Mouse (Mus musculus): Measurements from ENCODE around the gene Ccna2.

DNA sequence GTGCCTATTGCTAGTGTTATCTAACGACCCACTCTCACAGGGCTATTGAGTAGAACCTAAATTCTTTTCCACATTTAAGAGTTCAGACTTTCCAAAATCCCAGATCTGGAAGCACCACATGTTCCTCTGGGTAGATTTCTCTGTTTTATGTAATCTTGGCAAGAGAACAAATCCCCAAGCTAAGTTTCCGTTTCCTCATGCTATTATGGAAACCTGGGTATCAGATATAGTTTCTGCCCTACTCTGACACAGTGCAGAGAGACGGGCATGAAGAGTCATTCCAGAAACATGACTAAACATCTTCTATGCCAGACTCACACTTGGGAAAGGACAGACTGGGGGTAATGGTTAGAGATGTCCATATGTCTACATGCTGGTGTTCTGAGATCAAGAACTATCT lies 47.5 kb downstream of the Ccna2 start:
- TF ChIP-seq EP300 (IDR thresholded peaks at IDR 0.05) (no peak), CTCF (IDR thresholded peaks at IDR 0.05) (no peak)

All from lung, postnatal 0 days (tissue).